Mouse (Mus musculus): Measurements from ENCODE around the gene Basp1.

DNA sequence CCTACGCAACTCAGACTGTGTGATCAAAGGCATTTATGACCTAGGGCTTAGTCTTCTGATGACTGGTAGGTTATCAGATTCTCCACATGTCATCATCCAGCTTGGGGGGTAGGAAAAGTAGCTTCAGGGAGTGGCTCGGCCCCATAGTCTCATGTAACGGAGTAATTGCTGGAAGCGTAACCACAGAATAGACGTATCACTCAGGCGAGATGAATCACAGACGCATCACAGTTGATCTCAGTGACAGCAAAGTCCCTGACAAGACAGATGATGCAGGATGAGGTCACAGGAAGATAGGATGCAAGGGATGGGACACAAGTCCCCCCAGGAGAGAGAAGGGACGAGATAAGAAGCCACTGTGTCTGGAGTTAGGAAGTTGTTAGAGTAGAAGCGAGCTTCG is 30.6 kb upstream of the Basp1 start:
- no peak for TF ChIP-seq GATA1 (IDR thresholded peaks at IDR 0.05; ENCODE audit: borderline replicate concordance, low read length)
- no peak for TF ChIP-seq FLI1 (IDR thresholded peaks at IDR 0.05; ENCODE audit: low read length)
